Mouse (Mus musculus): Measurements from ENCODE around the gene Grhl1.

GRCm38 (mm10) chr12:24650415-24651062, 78.5 kb downstream of the Grhl1 start:
- TF ChIP-seq POLR2A (IDR thresholded peaks at IDR 0.05; ENCODE audit: borderline replicate concordance, extremely low read depth, low read depth, low read length): peak; percentile 71; the same call in 1 of the 2 replicates
- no peak for TF ChIP-seq CTCF (IDR thresholded peaks at IDR 0.05; ENCODE audit: insufficient read depth, low read length)

Data from lung, adult 2 months (tissue).